Mouse (Mus musculus): ENCODE results near the gene Ttc28. TPM values are rescaled to one million over a fixed set of nuclear protein-coding genes. Genes with fewer than 3 reads are reported as not detected.

The Ttc28 gene
- polyA plus RNA-seq, 1 experiment from 2014 or later = 17.8 TPM

- no peak for ATAC-seq (ENCODE audit: insufficient number of reproducible peaks, insufficient read depth, low FRiP score, low read depth)
- WGBS = 86% methylated on average over 13 of the region's 13 CpGs
- Histone ChIP-seq H3K27me3 (ENCODE audit: control insufficient read depth, insufficient read depth, low read length) (no peaks in the 10 kb centered on the region), H3K36me3 (ENCODE audit: control insufficient read depth, insufficient read depth, low read length) (no peaks in the 10 kb centered on the region), H3K9ac (replicated peaks; ENCODE audit: low read depth, low read length) (no peak overlapping the region), H3K4me2 (replicated peaks; ENCODE audit: low read depth, low read length) (no peak overlapping the region), H3K4me3 (ENCODE audit: low read depth, low read length) (no peak overlapping the region), H3K27ac (ENCODE audit: low read length) (no peak overlapping the region), H3K9me3 (ENCODE audit: control insufficient read depth, low read depth, low read length) (no peaks in the 10 kb centered on the region), H3K4me1 (ENCODE audit: control insufficient read depth, insufficient read depth, low read length) (peaks cover 59% of the 10 kb centered on the region)
Observed at GRCm38 (mm10) chr5:111024621-111025020, 145.0 kb downstream of the Ttc28 start.

GRCm38 (mm10) chr5:111025476-111025875 lies 145.9 kb downstream of the Ttc28 start:
- H3K36me3 ChIP-seq (ENCODE audit: control insufficient read depth, insufficient read depth, low read length) = no peaks in the 10 kb centered on the region
- H3K27ac ChIP-seq (ENCODE audit: low read length) = no peak overlapping the region
- peaks cover 59% of the 10 kb centered on the region for H3K4me1 ChIP-seq (ENCODE audit: control insufficient read depth, insufficient read depth, low read length)
- H3K4me2 ChIP-seq (replicated peaks; ENCODE audit: low read depth, low read length) = no peak overlapping the region
- no peaks in the 10 kb centered on the region for H3K9me3 ChIP-seq (ENCODE audit: control insufficient read depth, low read depth, low read length)
- no peaks in the 10 kb centered on the region for H3K27me3 ChIP-seq (ENCODE audit: control insufficient read depth, insufficient read depth, low read length)
- ATAC-seq (ENCODE audit: insufficient number of reproducible peaks, insufficient read depth, low FRiP score, low read depth) = no peak
- WGBS = 26% methylated on average over 14 of the region's 14 CpGs
- H3K9ac ChIP-seq (replicated peaks; ENCODE audit: low read depth, low read length) = no peak overlapping the region
- no peak overlapping the region for H3K4me3 ChIP-seq (ENCODE audit: low read depth, low read length)

- Histone ChIP-seq H3K4me1 (ENCODE audit: control insufficient read depth, insufficient read depth, low read length) (peaks cover 59% of the 10 kb centered on the region), H3K36me3 (ENCODE audit: control insufficient read depth, insufficient read depth, low read length) (no peaks in the 10 kb centered on the region), H3K27ac (ENCODE audit: low read length) (peak overlapping the region; percentile 6; the same call in 1 of the 2 replicates), H3K9ac (replicated peaks; ENCODE audit: low read depth, low read length) (no peak overlapping the region), H3K9me3 (ENCODE audit: control insufficient read depth, low read depth, low read length) (no peaks in the 10 kb centered on the region), H3K4me2 (replicated peaks; ENCODE audit: low read depth, low read length) (no peak overlapping the region), H3K4me3 (ENCODE audit: low read depth, low read length) (no peak overlapping the region), H3K27me3 (ENCODE audit: control insufficient read depth, insufficient read depth, low read length) (no peaks in the 10 kb centered on the region)
- 29% methylated on average over 8 of the region's 8 CpGs for WGBS
- no peak for ATAC-seq (ENCODE audit: insufficient number of reproducible peaks, insufficient read depth, low FRiP score, low read depth)
Observed at GRCm38 (mm10) chr5:111026209-111026608, 146.6 kb downstream of the Ttc28 start.

- H3K4me2 ChIP-seq (replicated peaks; ENCODE audit: low read depth, low read length) = no peak overlapping the region
- 38% methylated on average over 4 of the region's 4 CpGs for WGBS
- no peaks in the 10 kb centered on the region for H3K9me3 ChIP-seq (ENCODE audit: control insufficient read depth, low read depth, low read length)
- H3K4me3 ChIP-seq (ENCODE audit: low read depth, low read length) = no peak overlapping the region
- peaks cover 53% of the 10 kb centered on the region for H3K4me1 ChIP-seq (ENCODE audit: control insufficient read depth, insufficient read depth, low read length)
- H3K27me3 ChIP-seq (ENCODE audit: control insufficient read depth, insufficient read depth, low read length) = no peaks in the 10 kb centered on the region
- H3K36me3 ChIP-seq (ENCODE audit: control insufficient read depth, insufficient read depth, low read length) = no peaks in the 10 kb centered on the region
- no peak overlapping the region for H3K9ac ChIP-seq (replicated peaks; ENCODE audit: low read depth, low read length)
- no peak for ATAC-seq (ENCODE audit: insufficient number of reproducible peaks, insufficient read depth, low FRiP score, low read depth)
- no peak overlapping the region for H3K27ac ChIP-seq (ENCODE audit: low read length)
Observed at GRCm38 (mm10) chr5:111028340-111028739, 148.7 kb downstream of the Ttc28 start.

- H3K27ac ChIP-seq (ENCODE audit: low read length) = no peak overlapping the region
Observed at GRCm38 (mm10) chr5:111028952-111029351, 149.3 kb downstream of the Ttc28 start.

GRCm38 (mm10) chr5:111032687-111033295 lies 153.2 kb downstream of the Ttc28 start:
- H3K9ac ChIP-seq (replicated peaks; ENCODE audit: low read depth, low read length) = no peak overlapping the region
- peaks cover 18% of the 10 kb centered on the region for H3K4me1 ChIP-seq (ENCODE audit: control insufficient read depth, insufficient read depth, low read length)
- no peak overlapping the region for H3K4me3 ChIP-seq (ENCODE audit: low read depth, low read length)
- no peaks in the 10 kb centered on the region for H3K36me3 ChIP-seq (ENCODE audit: control insufficient read depth, insufficient read depth, low read length)
- no peaks in the 10 kb centered on the region for H3K9me3 ChIP-seq (ENCODE audit: control insufficient read depth, low read depth, low read length)
- no peak overlapping the region for H3K4me2 ChIP-seq (replicated peaks; ENCODE audit: low read depth, low read length)
- 52% methylated on average over 10 of the region's 10 CpGs for WGBS
- no peak overlapping the region for H3K27ac ChIP-seq (ENCODE audit: low read length)
- H3K27me3 ChIP-seq (ENCODE audit: control insufficient read depth, insufficient read depth, low read length) = no peaks in the 10 kb centered on the region
- ATAC-seq (ENCODE audit: insufficient number of reproducible peaks, insufficient read depth, low FRiP score, low read depth) = no peak

More at GRCm38 (mm10) chr5:111028952-111029351, 149.3 kb downstream of the Ttc28 start:
- H3K9me3 ChIP-seq (ENCODE audit: control insufficient read depth, low read depth, low read length) = no peaks in the 10 kb centered on the region
- no peak for ATAC-seq (ENCODE audit: insufficient number of reproducible peaks, insufficient read depth, low FRiP score, low read depth)
- H3K9ac ChIP-seq (replicated peaks; ENCODE audit: low read depth, low read length) = no peak overlapping the region
- H3K4me1 ChIP-seq (ENCODE audit: control insufficient read depth, insufficient read depth, low read length) = peaks cover 48% of the 10 kb centered on the region
- H3K4me2 ChIP-seq (replicated peaks; ENCODE audit: low read depth, low read length) = no peak overlapping the region
- H3K4me3 ChIP-seq (ENCODE audit: low read depth, low read length) = no peak overlapping the region
- H3K27me3 ChIP-seq (ENCODE audit: control insufficient read depth, insufficient read depth, low read length) = no peaks in the 10 kb centered on the region
- H3K36me3 ChIP-seq (ENCODE audit: control insufficient read depth, insufficient read depth, low read length) = no peaks in the 10 kb centered on the region
- 69% methylated on average over 9 of the region's 9 CpGs for WGBS

GRCm38 (mm10) chr5:111033489-111033888 lies 153.9 kb downstream of the Ttc28 start:
- no peaks in the 10 kb centered on the region for H3K9me3 ChIP-seq (ENCODE audit: control insufficient read depth, low read depth, low read length)
- WGBS = 85% methylated on average over 4 of the region's 4 CpGs
- no peak overlapping the region for H3K4me2 ChIP-seq (replicated peaks; ENCODE audit: low read depth, low read length)
- H3K4me1 ChIP-seq (ENCODE audit: control insufficient read depth, insufficient read depth, low read length) = peaks cover 19% of the 10 kb centered on the region; the same call in 1 of the 2 replicates
- ATAC-seq (ENCODE audit: insufficient number of reproducible peaks, insufficient read depth, low FRiP score, low read depth) = peak; percentile 63
- H3K9ac ChIP-seq (replicated peaks; ENCODE audit: low read depth, low read length) = no peak overlapping the region
- H3K4me3 ChIP-seq (ENCODE audit: low read depth, low read length) = no peak overlapping the region
- no peak overlapping the region for H3K27ac ChIP-seq (ENCODE audit: low read length)
- H3K27me3 ChIP-seq (ENCODE audit: control insufficient read depth, insufficient read depth, low read length) = no peaks in the 10 kb centered on the region
- no peaks in the 10 kb centered on the region for H3K36me3 ChIP-seq (ENCODE audit: control insufficient read depth, insufficient read depth, low read length)

- no peaks in the 10 kb centered on the region for H3K9me3 ChIP-seq (ENCODE audit: control insufficient read depth, low read depth, low read length)
- 64% methylated on average over 7 of the region's 7 CpGs for WGBS
Observed at GRCm38 (mm10) chr5:111037123-111037748, 157.6 kb downstream of the Ttc28 start.

More at GRCm38 (mm10) chr5:111037123-111037748, 157.6 kb downstream of the Ttc28 start:
- H3K36me3 ChIP-seq (ENCODE audit: control insufficient read depth, insufficient read depth, low read length) = no peaks in the 10 kb centered on the region
- no peak overlapping the region for H3K27ac ChIP-seq (ENCODE audit: low read length)
- 0 out of 2 replicates have a peak, but pooled peaks cover 8% of the 10 kb centered on the region for H3K4me1 ChIP-seq (ENCODE audit: control insufficient read depth, insufficient read depth, low read length)
- H3K9ac ChIP-seq (replicated peaks; ENCODE audit: low read depth, low read length) = no peak overlapping the region
- H3K27me3 ChIP-seq (ENCODE audit: control insufficient read depth, insufficient read depth, low read length) = no peaks in the 10 kb centered on the region
- H3K4me2 ChIP-seq (replicated peaks; ENCODE audit: low read depth, low read length) = no peak overlapping the region
- no peak for ATAC-seq (ENCODE audit: insufficient number of reproducible peaks, insufficient read depth, low FRiP score, low read depth)
- no peak overlapping the region for H3K4me3 ChIP-seq (ENCODE audit: low read depth, low read length)

All from stomach, embryonic 14.5 days (tissue).